Mouse (Mus musculus): ENCODE results near the gene Dguok. TPM values are rescaled to one million over a fixed set of nuclear protein-coding genes. Genes with fewer than 3 reads are reported as not detected.

Dguok gene
- total RNA-seq, 2 experiments from 2014 or later = 28.2 to 33.3 TPM

DNA sequence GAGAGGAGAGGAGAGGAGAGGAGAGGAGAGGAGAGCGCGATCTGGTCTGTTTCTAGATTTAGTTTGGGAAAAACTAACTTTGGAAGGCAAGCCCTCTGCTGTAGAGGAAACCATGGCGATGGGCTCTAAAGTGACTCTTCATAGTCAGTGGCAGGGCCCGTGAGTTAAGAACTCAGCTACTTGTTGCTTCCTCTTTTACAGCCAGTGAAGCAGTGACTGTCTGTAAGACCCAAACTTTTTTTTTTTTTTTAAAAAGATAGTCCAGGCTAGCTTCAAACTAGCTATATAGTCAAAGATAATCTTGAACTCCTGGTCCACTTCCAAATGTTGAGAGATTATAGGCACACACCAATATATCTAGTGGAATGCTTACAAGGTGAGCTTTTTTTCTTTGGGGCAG is 70.2 kb downstream of the Dguok start:
- DNase-seq (ENCODE audit: low spot score in 2 of 2) = no peak

GRCm38 (mm10) chr6:83435174-83435573 is 71.6 kb downstream of the Dguok start:
- no peak for DNase-seq (ENCODE audit: low spot score in 2 of 2)

DNA sequence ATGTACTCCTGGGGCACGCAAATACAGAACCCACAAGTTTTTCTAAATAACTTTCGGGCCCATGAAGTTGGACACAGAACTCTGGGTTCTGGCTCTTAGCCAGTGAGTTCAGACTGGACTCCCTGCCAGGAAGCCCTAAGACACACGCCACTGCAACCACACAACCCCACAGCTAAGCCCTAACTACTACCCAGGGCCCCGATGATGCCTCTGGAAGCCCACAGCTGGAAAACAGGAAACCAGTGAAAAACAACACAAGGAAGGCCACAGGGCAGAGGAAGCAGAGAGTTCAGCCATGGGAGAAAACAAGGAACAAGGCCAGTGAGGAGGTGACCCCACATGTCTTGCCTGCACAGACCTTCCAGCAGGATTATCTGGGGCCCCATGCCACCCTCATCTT is 73.2 kb downstream of the Dguok start:
- no peak for DNase-seq (ENCODE audit: low spot score in 2 of 2)

- DNase-seq (ENCODE audit: low spot score in 2 of 2) = no peak
These were observed 73.8 kb downstream of the Dguok start for GRCm38 (mm10) chr6:83432966-83433365.

Other genes with a start within 250 kb of the Dguok start
- gene Mthfd2, start 181.1 kb downstream of the Dguok start, total RNA-seq (2021) = 1 to 10 TPM; 6.6 to 7.1 TPM
- gene Mob1a, start 181.0 kb downstream of the Dguok start, total RNA-seq (2021) = 10 to 100 TPM; 19.2 to 20.5 TPM
- gene Bola3, start 157.8 kb downstream of the Dguok start, total RNA-seq (2021) = 10 to 100 TPM; 47.1 to 58.9 TPM
- 10 to 100 TPM; 53.2 to 58.7 TPM for gene Tet3, start 47.9 kb downstream of the Dguok start, total RNA-seq (2021)
- not detected for gene Actg2, start 29.3 kb upstream of the Dguok start, total RNA-seq (2021)
- gene Stambp, start 65.8 kb upstream of the Dguok start, total RNA-seq (2021) = 10 to 100 TPM; 35.4 to 36.4 TPM
- not detected for gene Clec4f, start 149.2 kb upstream of the Dguok start, total RNA-seq (2021)
- not detected for gene Cd207, start 170.9 kb upstream of the Dguok start, total RNA-seq (2021)
- not detected for gene Vax2, start 204.3 kb upstream of the Dguok start, total RNA-seq (2021)
- under 1 TPM; 0.20 to 0.37 TPM for gene Atp6v1b1, start 236.0 kb upstream of the Dguok start, total RNA-seq (2021)

Measured in layer of hippocampus, adult 18-20 months (tissue).